Mouse (Mus musculus) megakaryocyte-erythroid progenitor cell, adult 5-6 weeks (primary cell): ENCODE measurements around the gene Hmgcs1. TPM values are rescaled to one million over a fixed set of nuclear protein-coding genes. Genes with fewer than 3 reads are reported as not detected.
A peak's percentile ranks its signal among the peaks of the same experiment; 100 is the strongest.

ENCODE experiments used
- ATAC-seq: replicated peaks from 2 replicates; pipeline ENCODE4 v1.8.0; 2016; ENCODE audit warnings: mild to moderate bottlenecking, inconsistent platforms; ENCODE audit not compliant: severe bottlenecking, poor library complexity, low FRiP score, low TSS enrichment
- total RNA-seq, 2 experiments: library from RNA; stranded (forward) in 1 of 2; stranded (reverse) in 1 of 2; fragments of 200-1000, 215-1000 nt in 1 of 2; fragments of >200 nt in 1 of 2; fragmentation: Nextera tagmentation in 1 of 2; gene quantifications; 2 replicates each; pipeline ENCODE4 v1.2.3; 2014 to 2017

Hmgcs1 gene
- total RNA-seq, 2 experiments from 2014 or later: 15.6 to 25.0 TPM

DNA sequence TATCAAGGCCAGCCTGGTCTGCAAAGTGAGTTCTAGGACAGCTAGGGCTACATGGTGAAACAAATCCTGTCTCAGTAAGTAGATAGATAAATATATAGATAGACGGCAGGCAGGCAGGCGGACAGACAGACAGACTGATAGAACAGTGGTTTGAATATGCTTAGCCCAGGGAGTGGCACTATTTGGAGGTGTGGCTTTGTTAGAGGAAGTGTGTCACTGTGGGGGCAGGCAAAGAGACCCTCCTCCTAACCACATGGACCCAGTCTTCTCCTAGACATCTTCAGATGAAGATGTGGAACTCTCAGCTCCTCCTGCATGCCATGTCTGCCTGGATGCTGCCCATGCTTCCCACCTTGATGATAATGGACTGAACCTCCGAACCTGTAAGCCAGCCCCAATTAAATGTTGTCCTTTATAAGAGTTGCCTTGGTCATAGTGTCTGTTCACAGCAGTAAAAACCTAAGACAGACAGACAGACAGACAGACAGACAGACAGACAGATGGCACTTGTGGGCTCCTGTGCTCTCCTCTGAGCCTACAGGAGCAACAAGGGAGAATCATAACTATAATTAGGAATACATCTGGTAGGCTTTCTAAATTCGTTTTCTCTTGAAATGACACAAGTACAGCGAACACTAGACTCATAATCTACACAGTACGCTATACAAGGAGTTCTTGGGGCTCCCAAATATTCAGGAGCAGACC lies 52.7 kb downstream of the Hmgcs1 start:
- 0 out of 2 replicates have a peak, but pooled peaks have one; percentile 19 for ATAC-seq

- ATAC-seq: no peak
Measured at GRCm38 (mm10) chr13:119743470-119743869, 53.3 kb downstream of the Hmgcs1 start.

GRCm38 (mm10) chr13:119746930-119747329 lies 56.8 kb downstream of the Hmgcs1 start:
- no peak for ATAC-seq

GRCm38 (mm10) chr13:119753859-119754634 lies 63.9 kb downstream of the Hmgcs1 start:
- no peak for ATAC-seq

DNA sequence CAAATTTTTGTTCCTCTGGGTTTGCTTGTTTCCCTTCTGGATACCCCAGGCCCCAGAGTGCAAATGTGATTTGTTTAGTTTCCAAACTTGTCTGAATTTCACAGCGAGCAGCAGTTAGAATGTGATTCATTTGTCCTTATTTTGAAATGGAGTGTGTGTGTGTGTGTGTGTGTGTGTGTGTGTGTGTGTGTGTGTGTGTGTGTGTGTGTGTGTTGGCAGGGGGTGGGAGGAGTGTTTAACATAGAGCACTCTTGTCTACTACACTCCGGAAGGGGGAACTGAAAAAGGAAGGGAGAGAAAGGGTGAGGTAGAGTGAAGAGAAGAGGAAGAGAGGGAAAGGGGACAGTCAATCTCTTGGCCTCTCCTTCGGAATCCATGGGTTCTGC lies 64.4 kb downstream of the Hmgcs1 start:
- no peak for ATAC-seq

- ATAC-seq: peak; percentile 78
Measured at GRCm38 (mm10) chr13:119755141-119755547, 65.0 kb downstream of the Hmgcs1 start.

GRCm38 (mm10) chr13:119755681-119756471 lies 65.7 kb downstream of the Hmgcs1 start, which contains the start of gene Nim1k:
Gene Nim1k (minus strand): TSS chr13:119755882.
- peak; percentile 69 for ATAC-seq

- no peak for ATAC-seq
Measured at GRCm38 (mm10) chr13:119756831-119757230, 66.7 kb downstream of the Hmgcs1 start.

Other genes with a start within 250 kb of the Hmgcs1 start
- 72.9 and 76.0 TPM in 2 replicates for gene 4833420G17Rik, start 227.6 kb upstream of the Hmgcs1 start, total RNA-seq (2014; fragmentation: Nextera tagmentation)
- gene 4833420G17Rik, start 227.6 kb upstream of the Hmgcs1 start, total RNA-seq (2017): 49.3 and 54.9 TPM in 2 replicates
- gene Tmem267, start 202.3 kb upstream of the Hmgcs1 start, total RNA-seq (2014; fragmentation: Nextera tagmentation): 9.6 and 11.5 TPM in 2 replicates
- 6.7 and 7.0 TPM in 2 replicates for gene Tmem267, start 202.3 kb upstream of the Hmgcs1 start, total RNA-seq (2017)
- gene 3110070M22Rik, start 202.0 kb upstream of the Hmgcs1 start, total RNA-seq (2014; fragmentation: Nextera tagmentation): 0.35 TPM in 1 of 2 replicates, not detected in the other
- 0.84 TPM in 1 of 2 replicates, not detected in the other for gene 3110070M22Rik, start 202.0 kb upstream of the Hmgcs1 start, total RNA-seq (2017)
- 0.69 TPM in 1 of 2 replicates, not detected in the other for gene Ccl28, start 66.6 kb upstream of the Hmgcs1 start, total RNA-seq (2014; fragmentation: Nextera tagmentation)
- 0.14 and 0.72 TPM in 2 replicates for gene Ccl28, start 66.6 kb upstream of the Hmgcs1 start, total RNA-seq (2017)
- gene Nim1k, start 65.5 kb downstream of the Hmgcs1 start, total RNA-seq (2014; fragmentation: Nextera tagmentation): 0.37 TPM in 1 of 2 replicates, not detected in the other
- 0.33 and 0.50 TPM in 2 replicates for gene Nim1k, start 65.5 kb downstream of the Hmgcs1 start, total RNA-seq (2017)
- 56.9 and 62.1 TPM in 2 replicates for gene Zfp131, start 100.5 kb downstream of the Hmgcs1 start, total RNA-seq (2014; fragmentation: Nextera tagmentation)
- gene Zfp131, start 100.5 kb downstream of the Hmgcs1 start, total RNA-seq (2017): 60.7 and 71.0 TPM in 2 replicates
- gene AF067063, start 139.8 kb downstream of the Hmgcs1 start, total RNA-seq (2014; fragmentation: Nextera tagmentation): not detected in 2 replicates
- not detected in 2 replicates for gene AF067063, start 139.8 kb downstream of the Hmgcs1 start, total RNA-seq (2017)
- not detected in 2 replicates for gene D13Ertd608e, start 145.6 kb downstream of the Hmgcs1 start, total RNA-seq (2014; fragmentation: Nextera tagmentation)
- gene D13Ertd608e, start 145.6 kb downstream of the Hmgcs1 start, total RNA-seq (2017): not detected in 2 replicates
- not detected in 2 replicates for gene Tcstv1, start 204.4 kb downstream of the Hmgcs1 start, total RNA-seq (2014; fragmentation: Nextera tagmentation)
- gene Tcstv1, start 204.4 kb downstream of the Hmgcs1 start, total RNA-seq (2017): not detected in 2 replicates
- gene Gm21761, start 238.9 kb downstream of the Hmgcs1 start, total RNA-seq (2014; fragmentation: Nextera tagmentation): not detected in 2 replicates
- not detected in 2 replicates for gene Gm21761, start 238.9 kb downstream of the Hmgcs1 start, total RNA-seq (2017)